Mouse (Mus musculus) 3134 (cell line): ENCODE results near the gene Wnt6.
"Not testable (repeated sequence)": the region's sequence is repeated elsewhere in the genome, so short reads cannot be mapped to it uniquely, and the experiment has no call there.

ENCODE experiments used
- DNase-seq: peaks from one replicate; pipeline ENCODE4 v3.0.0-alpha.2; 2011; ENCODE audit warnings: low spot score; ENCODE audit not compliant: insufficient read length; ENCODE audit errors: extremely low read depth

The Wnt6 gene

GRCm38 (mm10) chr1:74805843-74806242, 34.2 kb downstream of the Wnt6 start:
- DNase-seq: no peak

- DNase-seq: no peak
Observed at GRCm38 (mm10) chr1:74806360-74807311, 34.9 kb downstream of the Wnt6 start.

- DNase-seq: no peak
Observed at GRCm38 (mm10) chr1:74807551-74808071, 35.9 kb downstream of the Wnt6 start.

DNA sequence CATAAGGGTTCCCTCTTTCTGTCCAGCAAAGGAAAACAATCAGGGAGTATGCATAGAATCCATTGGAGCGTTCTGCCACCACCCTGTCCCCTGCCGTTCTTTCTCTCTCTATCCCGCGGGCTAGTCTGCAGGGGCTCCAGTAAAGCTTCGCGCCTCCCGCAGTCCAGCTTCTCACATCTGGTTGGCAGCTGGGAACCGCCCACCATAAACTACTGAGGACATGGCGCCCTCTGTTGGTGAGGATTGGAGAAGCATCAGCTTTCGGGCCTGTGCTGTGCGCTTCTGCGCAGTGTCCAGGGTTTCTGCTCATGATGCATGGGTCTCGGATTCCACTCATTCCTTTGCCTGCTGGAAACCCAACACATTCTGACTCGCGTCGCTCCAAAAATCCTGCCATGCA, 36.4 kb downstream of the Wnt6 start:
- peak; percentile 42 for DNase-seq

DNA sequence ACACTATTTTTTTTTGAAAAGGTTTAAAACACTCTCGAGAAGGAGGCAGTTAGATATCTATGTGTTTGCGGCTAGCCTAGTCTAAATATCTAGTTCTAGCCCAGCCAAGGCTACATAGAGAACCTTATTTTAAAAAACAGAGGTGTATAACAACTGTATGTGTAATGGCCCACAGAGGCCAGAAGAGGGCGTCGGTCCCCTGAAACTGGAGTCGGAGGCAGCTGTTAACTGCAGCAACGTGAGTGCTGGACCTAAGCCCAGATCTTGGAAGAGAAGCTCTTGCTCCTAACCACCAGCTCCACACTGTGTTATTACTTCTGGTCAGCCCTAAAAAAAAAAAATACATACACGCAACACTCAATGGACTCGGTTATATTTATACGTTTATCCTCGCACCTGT, 37.3 kb downstream of the Wnt6 start:
- DNase-seq: no peak

DNA sequence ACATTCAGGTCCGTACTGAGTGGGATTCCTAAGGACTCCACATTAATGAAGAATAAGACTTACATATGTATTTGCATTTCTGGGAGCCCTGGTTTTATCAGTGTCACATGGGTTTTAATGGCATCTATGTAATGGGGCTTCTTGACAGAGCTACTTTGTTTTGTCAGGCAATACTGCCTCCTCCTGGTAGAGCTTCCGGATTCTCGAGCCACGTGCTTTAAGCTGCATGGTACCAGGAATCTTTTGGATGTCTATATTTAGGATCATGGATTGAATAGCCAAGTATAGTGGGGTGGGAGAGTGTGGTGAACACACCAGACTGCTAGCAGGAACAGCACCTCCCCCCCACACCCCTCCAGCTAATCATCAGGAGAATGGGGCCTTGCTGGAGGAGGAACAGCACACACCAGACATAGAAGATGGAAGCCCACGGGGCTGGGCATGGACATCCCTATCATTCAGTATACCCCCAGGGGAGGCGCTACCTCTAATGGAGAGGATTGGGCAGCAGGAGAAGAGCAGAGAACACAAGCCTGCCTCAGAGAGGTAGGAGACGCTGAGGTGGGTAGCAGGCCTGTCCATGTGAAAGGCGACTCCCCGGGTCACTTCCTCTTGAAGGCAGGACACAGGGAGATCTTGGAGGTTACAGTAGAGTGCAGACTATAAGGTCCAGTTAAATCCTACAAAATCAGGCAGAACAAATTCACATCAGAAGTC, 43.4 kb downstream of the Wnt6 start:
- DNase-seq: no peak

DNA sequence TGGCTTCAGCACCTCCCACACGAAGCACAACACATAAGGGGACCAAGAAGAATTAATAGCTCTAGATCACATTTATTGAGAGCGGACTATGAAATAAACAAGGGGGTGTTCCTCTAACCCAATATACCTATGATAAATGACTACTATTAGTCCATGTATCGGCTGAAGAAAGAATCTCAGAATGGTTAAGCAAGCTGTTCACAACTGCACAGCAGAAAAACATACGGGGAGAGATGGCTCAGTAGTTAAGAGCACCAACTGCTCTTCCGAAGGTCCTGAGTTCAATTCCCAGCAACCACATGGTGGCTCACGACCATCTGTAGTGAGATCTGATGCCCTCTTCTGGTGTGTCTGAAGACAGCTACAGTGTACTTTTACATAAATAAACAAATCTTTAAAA, 44.3 kb downstream of the Wnt6 start:
- DNase-seq: not testable (repeated sequence)

GRCm38 (mm10) chr1:74816612-74817199, 45.0 kb downstream of the Wnt6 start:
- peak; percentile 20 for DNase-seq

GRCm38 (mm10) chr1:74817219-74817618, 45.5 kb downstream of the Wnt6 start:
- DNase-seq: no peak

- DNase-seq: no peak
Observed at GRCm38 (mm10) chr1:74818509-74818908, 46.8 kb downstream of the Wnt6 start.

GRCm38 (mm10) chr1:74823598-74823997, 51.9 kb downstream of the Wnt6 start:
- DNase-seq: not testable (repeated sequence)

- DNase-seq: no peak
Observed at GRCm38 (mm10) chr1:74824518-74825302, 53.0 kb downstream of the Wnt6 start.

GRCm38 (mm10) chr1:74830061-74830460, 58.4 kb downstream of the Wnt6 start:
- no peak for DNase-seq

DNA sequence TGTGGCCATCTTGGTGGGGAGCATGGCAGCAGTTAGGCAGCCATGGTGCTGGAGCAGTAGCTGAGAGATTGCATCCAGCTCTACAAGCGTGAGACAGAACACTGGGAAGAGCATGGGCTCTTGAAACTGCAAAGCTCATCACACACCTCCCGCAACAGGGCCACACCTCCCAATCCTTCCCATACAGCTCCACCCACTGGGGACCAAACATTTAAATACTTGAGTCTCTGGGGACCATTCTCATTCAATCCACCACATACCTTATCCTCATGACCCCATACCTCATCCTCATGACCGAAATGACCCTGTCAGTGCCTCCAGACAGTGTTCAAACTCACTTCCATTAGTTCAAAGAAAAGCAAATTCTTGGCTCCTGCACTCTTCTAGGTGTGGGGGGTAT, 61.6 kb downstream of the Wnt6 start:
- no peak for DNase-seq
